ENCODE assay signal across 17 mouse cellular contexts in genomic region chr2:53022982-53023381, GRCm38 (mm10).
"Had no signal": no experiment of that assay in that cellular context is flagged by ENCODE, and none has a peak within 500 bp of the region (broad histone marks: within the 10 kb centered on the region; RNA-seq: fewer than 3 reads in every experiment).

No protein-coding gene starts in this region.

- H3K36me3 ChIP-seq: hindbrain, embryonic 13.5 days; hindbrain, embryonic 15.5 days; limb, embryonic 15.5 days; liver, embryonic 12.5 days had no signal

- H3K4me1 ChIP-seq: hindbrain, embryonic 13.5 days; hindbrain, embryonic 15.5 days; kidney, embryonic 15.5 days; liver, embryonic 12.5 days had no signal

- H3K27ac ChIP-seq: hindbrain, embryonic 13.5 days; hindbrain, embryonic 15.5 days; hindbrain, postnatal 0 days; kidney, embryonic 15.5 days; kidney, postnatal 0 days; limb, embryonic 13.5 days; limb, embryonic 15.5 days; liver, embryonic 12.5 days; liver, embryonic 14.5 days had no signal

- H3K9me3 ChIP-seq: hindbrain, embryonic 13.5 days; hindbrain, embryonic 15.5 days; kidney, embryonic 15.5 days; limb, embryonic 15.5 days; liver, embryonic 12.5 days had no signal

- DNase-seq: gastrocnemius, postnatal 14 days; gastrocnemius, postnatal 36 days; kidney, adult 11 months; kidney, adult 9 months; kidney, postnatal 14 days; layer of hippocampus, adult 9-11 months; layer of hippocampus, postnatal 36 days; left cerebral cortex, postnatal 4 days had no signal

- H3K27me3 ChIP-seq: hindbrain, embryonic 13.5 days; hindbrain, embryonic 15.5 days; kidney, embryonic 15.5 days; limb, embryonic 13.5 days; limb, embryonic 15.5 days; liver, embryonic 12.5 days had no signal

- H3K4me3 ChIP-seq: hindbrain, embryonic 13.5 days; hindbrain, embryonic 15.5 days; kidney, embryonic 15.5 days; limb, embryonic 13.5 days; limb, embryonic 15.5 days; liver, embryonic 12.5 days had no signal
